Mouse (Mus musculus): ENCODE measurements around the gene Batf2.
"Not testable (repeated sequence)": the region's sequence is repeated elsewhere in the genome, so short reads cannot be mapped to it uniquely, and the experiment has no call there.

The Batf2 gene

GRCm38 (mm10) chr19:6140678-6141393 lies at the start of gene Batf2:
TSS of gene Batf2 (plus strand) at chr19:6140983.
- DNase-seq (ENCODE audit: low spot score) = peak; percentile 90

- no peak for DNase-seq (ENCODE audit: low spot score)
Observed at GRCm38 (mm10) chr19:6094119-6094518, 46.7 kb upstream of the Batf2 start, which contains the start of gene AC131692.1. TSS of gene AC131692.1 (plus strand) at chr19:6094419.

- DNase-seq (ENCODE audit: low spot score) = no peak
Observed at GRCm38 (mm10) chr19:6097847-6098246, 42.9 kb upstream of the Batf2 start.

GRCm38 (mm10) chr19:6101186-6101585 lies 39.6 kb upstream of the Batf2 start:
- DNase-seq (ENCODE audit: low spot score) = no peak

- DNase-seq (ENCODE audit: low spot score) = no peak
Observed at GRCm38 (mm10) chr19:6102169-6102853, 38.5 kb upstream of the Batf2 start.

- no peak for DNase-seq (ENCODE audit: low spot score)
Observed at GRCm38 (mm10) chr19:6104476-6104875, 36.3 kb upstream of the Batf2 start.

GRCm38 (mm10) chr19:6105586-6105985 lies 35.2 kb upstream of the Batf2 start, which contains the start of gene Naaladl1:
TSS of gene Naaladl1 (plus strand) at chr19:6105782.
- DNase-seq (ENCODE audit: low spot score) = no peak

- no peak for DNase-seq (ENCODE audit: low spot score)
Observed at GRCm38 (mm10) chr19:6113116-6113515, 27.7 kb upstream of the Batf2 start.

GRCm38 (mm10) chr19:6116113-6116850 lies 24.5 kb upstream of the Batf2 start:
- DNase-seq (ENCODE audit: low spot score) = no peak

GRCm38 (mm10) chr19:6117346-6117985 lies 23.3 kb upstream of the Batf2 start:
- DNase-seq (ENCODE audit: low spot score) = no peak

GRCm38 (mm10) chr19:6117986-6118676 lies 22.7 kb upstream of the Batf2 start, which contains the start of gene Sac3d1:
TSS of gene Sac3d1 (minus strand) at chr19:6118650.
- peak; percentile 62 for DNase-seq (ENCODE audit: low spot score)

- DNase-seq (ENCODE audit: low spot score) = no peak
Observed at GRCm38 (mm10) chr19:6118677-6119185, 22.1 kb upstream of the Batf2 start.

- no peak for DNase-seq (ENCODE audit: low spot score)
Observed at GRCm38 (mm10) chr19:6121761-6122160, 19.0 kb upstream of the Batf2 start.

- DNase-seq (ENCODE audit: low spot score) = no peak
Observed at GRCm38 (mm10) chr19:6123330-6123729, 17.5 kb upstream of the Batf2 start.

- no peak for DNase-seq (ENCODE audit: low spot score)
Observed at GRCm38 (mm10) chr19:6124898-6125297, 15.9 kb upstream of the Batf2 start.

- DNase-seq (ENCODE audit: low spot score) = no peak
Observed at GRCm38 (mm10) chr19:6126289-6126688, 14.5 kb upstream of the Batf2 start.

GRCm38 (mm10) chr19:6126789-6127580 lies 13.8 kb upstream of the Batf2 start:
- DNase-seq (ENCODE audit: low spot score) = no peak

GRCm38 (mm10) chr19:6127760-6128341 lies 12.9 kb upstream of the Batf2 start, which contains the start of gene Snx15:
TSS of gene Snx15 (minus strand) at chr19:6128304.
- peak; percentile 92 for DNase-seq (ENCODE audit: low spot score)

- not testable (repeated sequence) for DNase-seq (ENCODE audit: low spot score)
Observed at GRCm38 (mm10) chr19:6130414-6131128, 10.2 kb upstream of the Batf2 start.
